Mouse (Mus musculus) adrenal gland, adult 18-20 months (tissue): ENCODE data around the gene Ppp1cb. TPM values are rescaled to one million over a fixed set of nuclear protein-coding genes. Genes with fewer than 3 reads are reported as not detected.
A peak's percentile ranks its signal among the peaks of the same experiment; 100 is the strongest.
"Not testable (repeated sequence)": the region's sequence is repeated elsewhere in the genome, so short reads cannot be mapped to it uniquely, and the experiment has no call there.

ENCODE experiments used
- DNase-seq, 2 experiments: peaks; one replicate each; pipeline ENCODE4 v3.0.0; 2021 to 2022; ENCODE audit warnings: low spot score in 2 of 2
- long read RNA-seq, 2 experiments: library from polyadenylated mRNA; stranded (forward); transcript quantifications; one replicate each; pipeline ENCODE4 v2.0.0; 2021
- total RNA-seq, 2 experiments: library from RNA; stranded (reverse); gene quantifications; 1 replicate in 1 of 2; 2 replicates in 1 of 2; pipeline ENCODE4 v1.2.3; 2021

Ppp1cb gene
- 100 to 1,000 TPM; 347 to 518 TPM for total RNA-seq
- long read RNA-seq, experiment 1, full-length matches to known transcripts = 216 of 233 reads
- long read RNA-seq, experiment 1, partial matches to known transcripts = 10 of 233 reads
- long read RNA-seq, experiment 1, other reads (novel, unspliced or antisense) = 7 of 233 reads
- long read RNA-seq, experiment 2, full-length matches to known transcripts = 646 of 700 reads
- long read RNA-seq, experiment 2, partial matches to known transcripts = 30 of 700 reads
- long read RNA-seq, experiment 2, other reads (novel, unspliced or antisense) = 24 of 700 reads

DNA sequence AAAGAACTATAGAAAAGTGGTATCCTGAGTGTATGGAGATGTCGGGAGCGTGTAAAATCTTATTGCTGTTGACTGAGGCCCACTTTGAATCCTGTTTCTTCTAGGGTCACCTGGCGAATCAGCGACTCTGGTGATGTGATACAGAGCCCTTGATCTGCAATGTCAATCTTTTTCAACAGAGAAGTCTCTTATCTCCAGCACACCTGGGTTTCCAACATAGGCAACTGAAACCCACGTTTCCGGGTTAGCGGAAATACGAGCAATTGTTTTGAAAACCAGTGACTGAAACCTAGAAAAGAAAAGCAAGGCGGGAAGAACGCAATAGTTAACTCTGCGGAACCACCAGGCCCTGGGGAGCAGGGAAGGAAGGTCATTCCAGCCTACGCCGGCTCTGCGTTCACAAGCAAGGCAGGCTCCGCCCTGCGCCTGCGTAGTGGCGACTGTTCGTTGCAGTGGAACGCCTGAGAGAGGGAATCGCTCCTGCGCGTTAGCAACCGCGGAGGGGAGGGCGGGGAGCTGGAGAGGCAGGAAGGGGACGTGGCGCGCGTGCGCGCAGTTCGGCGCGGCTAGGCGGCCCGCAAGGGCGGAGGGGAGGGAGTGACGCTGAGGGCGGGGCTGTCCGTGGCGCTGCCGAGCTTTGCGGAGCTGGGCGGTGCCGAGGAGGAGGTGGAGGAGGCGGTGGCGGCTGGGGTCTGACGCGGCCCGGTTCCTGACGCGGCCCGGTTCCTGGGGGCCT lies at the start of gene Ppp1cb:
TSS of gene Ppp1cb (plus strand) at position 436 of the 736 bp plus-strand sequence.
- peak; percentile 95 for DNase-seq

DNA sequence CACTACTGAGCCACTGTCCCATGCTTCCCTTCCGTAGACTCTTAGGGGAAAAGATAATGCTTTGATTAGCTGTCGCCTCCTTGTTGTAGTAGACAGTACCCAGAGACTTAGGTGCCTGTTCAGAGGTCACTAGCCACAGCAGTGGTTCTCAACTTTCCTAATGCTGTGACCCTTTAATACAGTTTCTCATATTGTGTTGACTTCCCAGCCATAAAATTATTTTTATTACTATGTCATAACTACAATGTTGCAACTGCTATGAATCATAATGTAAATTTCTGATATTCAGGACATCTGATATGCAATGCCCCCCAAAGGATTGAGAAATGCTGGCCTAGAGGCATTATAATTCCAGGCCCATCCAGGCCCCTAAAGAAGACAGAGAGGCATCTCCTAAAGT lies 48.9 kb upstream of the Ppp1cb start:
- DNase-seq = no peak

DNA sequence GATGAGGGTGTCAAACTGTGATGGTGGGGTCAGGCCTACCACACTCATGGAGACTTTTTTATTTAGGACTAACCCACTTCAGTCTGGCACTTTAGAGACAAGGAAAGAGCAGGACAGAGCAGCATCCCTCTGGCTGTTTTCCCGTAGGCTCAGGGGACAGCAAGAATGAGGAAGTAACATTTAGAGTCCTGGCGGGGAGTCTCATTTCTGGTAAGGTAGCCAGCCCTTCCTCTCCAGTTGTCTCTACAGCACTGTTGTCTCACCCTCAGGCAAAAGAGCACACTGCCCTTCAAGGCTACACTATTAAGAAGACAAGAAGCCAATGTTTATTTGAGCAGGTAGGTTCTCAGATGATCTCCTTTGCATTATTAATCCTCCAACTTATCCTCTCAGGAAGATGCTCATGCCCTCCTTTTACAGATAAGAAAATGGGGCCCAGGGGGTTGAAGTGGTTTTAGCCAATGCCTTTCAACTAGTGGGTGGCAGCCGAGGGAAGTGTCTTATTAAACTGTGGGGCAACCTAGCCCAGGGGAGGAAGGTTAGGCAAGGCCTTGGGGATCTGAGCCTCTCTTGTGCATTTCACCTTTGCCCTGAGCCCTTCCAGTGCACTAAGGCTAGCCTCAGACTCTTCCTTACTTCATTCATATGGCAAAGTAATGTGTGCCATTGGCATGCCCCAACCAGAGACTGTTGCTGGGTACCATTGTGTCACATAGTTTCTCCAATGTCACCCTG lies 47.5 kb upstream of the Ppp1cb start:
- no peak for DNase-seq

- DNase-seq = no peak
These were observed 46.3 kb upstream of the Ppp1cb start for GRCm38 (mm10) chr5:32412186-32412950.

- no peak for DNase-seq
These were observed 45.6 kb upstream of the Ppp1cb start for GRCm38 (mm10) chr5:32413083-32413482.

- no peak for DNase-seq
These were observed 45.1 kb upstream of the Ppp1cb start for GRCm38 (mm10) chr5:32413569-32413968.

DNA sequence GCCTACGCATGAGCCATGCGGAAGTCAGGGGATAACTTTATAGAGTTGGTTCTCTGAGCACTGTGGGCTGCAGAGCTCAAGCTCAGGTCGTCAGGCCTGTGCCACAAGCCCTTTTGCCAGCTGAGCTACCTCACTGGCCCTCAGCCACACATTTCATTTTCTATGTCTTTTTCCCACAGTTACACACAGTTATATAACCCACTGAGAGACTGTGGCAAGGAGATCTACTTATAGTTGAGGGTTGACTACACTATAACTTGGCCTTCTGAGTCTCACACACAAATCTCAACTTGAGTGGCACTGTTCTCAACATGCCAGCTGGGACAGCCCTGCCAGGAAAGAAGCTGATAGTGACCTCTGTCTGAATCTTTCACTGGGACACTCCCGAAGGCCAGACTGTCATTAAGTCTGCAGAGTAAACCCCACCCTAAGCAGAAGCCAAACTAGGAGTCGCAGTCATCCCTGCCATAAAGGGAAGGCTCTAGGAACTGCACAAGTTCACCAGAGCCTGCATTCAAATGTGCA lies 44.1 kb upstream of the Ppp1cb start:
- DNase-seq = no peak

DNA sequence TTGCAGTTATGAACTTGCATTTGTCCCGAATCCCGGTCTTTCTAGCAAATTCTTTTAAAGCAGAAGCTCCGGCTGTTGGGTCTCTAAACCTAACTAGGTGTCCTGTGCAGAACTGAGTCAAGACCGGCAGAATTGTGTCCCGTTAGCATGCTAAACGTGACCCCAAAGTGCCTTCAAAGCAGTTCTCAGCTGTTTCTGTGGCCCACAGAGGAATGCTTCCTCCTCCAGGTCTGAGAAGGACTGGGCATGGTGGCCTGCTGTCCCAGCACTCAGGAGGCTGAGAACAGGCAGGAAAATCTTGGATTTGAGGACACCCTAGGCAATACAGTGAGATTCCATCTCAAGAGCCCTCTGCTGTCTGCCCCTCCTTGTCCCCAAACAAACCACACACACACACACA lies 43.1 kb upstream of the Ppp1cb start:
- DNase-seq = no peak

DNA sequence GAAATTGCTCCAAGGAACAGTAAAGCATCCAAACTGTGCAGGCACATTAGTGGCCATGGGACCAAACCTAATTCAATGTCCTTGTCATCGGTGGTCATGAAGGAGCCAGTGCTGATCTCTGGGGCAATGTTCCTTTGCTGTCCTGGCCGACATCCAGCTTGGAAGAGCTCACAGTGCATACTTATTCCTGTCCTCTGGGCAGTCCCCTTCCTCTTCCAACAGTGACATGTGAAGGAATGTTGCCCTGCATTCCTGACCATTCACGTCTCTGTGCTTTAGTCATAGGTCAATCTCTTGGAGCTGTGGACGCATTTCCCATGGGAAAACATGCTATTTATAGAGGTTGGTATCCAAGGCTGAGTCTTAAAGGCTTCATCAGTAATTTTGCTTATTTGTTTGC lies 41.8 kb upstream of the Ppp1cb start:
- peak; percentile 27 to 44 for DNase-seq

DNA sequence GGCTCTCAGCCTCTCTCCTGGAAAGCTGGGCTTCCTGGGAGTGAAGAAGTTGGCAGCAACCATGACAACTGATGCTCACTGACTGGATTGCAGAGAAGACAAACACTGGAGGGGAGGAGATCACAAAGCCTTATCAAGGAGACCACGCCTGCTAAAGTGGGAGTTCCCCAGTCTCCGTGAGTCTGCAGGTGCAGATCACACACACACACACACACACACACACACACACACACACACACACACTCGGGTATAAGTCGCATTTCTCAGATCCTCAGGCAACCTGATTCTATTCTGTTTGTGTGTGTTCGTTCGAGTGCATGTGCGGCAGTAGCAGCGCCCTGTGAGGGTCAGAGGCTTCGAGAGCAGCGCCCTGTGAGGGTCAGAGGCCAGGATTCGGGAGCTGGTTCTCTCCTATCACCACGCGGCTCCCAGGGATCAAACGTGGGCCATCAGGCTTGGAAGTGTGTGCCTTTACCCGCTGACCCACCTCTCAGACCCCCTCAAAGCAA lies 36.5 kb upstream of the Ppp1cb start:
- no peak for DNase-seq

DNA sequence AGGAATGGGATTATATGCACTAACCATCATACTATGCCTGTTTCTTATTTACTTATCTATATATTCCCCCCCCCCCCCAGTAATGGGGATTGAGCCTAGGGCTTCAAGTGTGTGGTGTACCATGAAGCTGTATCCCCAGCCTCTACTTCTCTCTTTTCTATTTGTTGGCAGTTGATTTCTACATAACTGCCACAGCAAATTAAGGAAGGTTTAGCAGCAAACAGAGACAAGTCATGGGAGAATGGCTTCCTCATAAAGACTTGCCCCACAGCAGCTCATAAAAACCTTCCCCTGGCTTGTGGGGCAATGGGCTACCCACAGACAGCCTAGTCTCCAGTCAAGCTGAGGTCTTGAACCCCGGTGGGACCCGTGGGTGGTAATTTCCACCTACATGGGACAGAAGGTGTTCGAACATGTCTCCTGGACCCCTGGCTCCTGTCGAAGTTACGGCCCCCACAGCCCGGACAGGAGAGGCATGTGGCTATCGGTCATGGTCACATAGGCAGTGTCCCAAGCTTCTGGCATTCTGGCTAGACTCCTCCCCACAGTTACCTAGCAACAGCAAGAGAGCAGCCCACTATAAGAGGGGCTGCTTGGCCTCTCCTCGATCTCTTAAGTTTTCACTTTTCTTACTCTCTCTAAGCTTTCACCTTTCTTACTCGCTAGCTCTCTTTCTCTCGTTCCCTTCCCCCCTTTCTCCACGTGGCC lies 35.1 kb upstream of the Ppp1cb start:
- DNase-seq = no peak

DNA sequence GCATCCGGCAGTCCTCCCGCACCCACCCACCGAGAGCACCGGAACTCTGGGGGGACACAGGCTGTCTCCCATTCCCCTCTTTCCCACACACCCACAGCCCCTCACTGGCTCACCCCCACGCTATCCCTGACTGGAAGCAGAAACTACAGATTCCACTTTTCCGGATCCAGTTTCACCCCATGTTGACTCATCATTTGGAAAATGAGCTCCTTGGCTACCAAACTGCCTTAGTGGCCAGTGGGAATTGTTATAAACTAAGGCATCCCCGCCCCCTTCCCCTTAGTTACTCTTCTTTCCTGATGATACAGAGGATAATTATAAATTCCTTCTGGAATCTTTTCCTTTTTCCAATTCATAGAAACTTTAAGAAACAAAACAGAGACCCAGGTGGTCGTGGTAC lies 34.2 kb upstream of the Ppp1cb start:
- no peak for DNase-seq

DNA sequence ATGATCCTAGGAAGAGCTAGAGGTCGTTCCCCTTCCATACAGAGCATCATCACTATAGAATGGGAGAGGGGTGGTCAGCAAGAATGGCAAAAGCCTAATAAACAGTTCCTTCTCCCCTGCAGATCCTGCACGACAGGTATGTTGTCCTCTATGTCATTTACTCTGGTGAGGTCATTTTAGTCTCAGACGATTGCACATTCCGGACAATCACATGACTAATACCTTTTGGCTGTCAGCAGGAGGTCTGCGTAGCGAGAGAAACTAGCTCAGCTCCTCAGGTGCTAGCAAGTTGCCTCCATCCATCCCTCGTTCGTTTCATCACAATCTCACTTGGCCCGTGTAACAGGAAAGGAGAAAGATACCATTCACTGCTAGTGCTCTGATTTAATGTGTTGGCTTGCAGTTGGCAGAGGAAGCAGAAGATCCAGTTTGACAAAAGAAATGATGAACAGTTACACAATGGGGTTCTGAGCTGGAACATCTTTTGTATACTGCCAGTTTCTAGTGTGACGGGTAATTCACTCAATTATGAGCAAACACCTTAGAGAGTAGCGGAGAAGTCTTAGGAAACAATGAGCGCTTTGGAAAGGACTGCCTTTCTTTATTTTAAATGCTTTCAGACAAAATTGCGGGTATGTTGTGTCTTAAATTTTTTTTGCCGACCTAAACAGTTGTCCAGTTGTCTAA lies 33.0 kb upstream of the Ppp1cb start:
- DNase-seq = no peak

DNA sequence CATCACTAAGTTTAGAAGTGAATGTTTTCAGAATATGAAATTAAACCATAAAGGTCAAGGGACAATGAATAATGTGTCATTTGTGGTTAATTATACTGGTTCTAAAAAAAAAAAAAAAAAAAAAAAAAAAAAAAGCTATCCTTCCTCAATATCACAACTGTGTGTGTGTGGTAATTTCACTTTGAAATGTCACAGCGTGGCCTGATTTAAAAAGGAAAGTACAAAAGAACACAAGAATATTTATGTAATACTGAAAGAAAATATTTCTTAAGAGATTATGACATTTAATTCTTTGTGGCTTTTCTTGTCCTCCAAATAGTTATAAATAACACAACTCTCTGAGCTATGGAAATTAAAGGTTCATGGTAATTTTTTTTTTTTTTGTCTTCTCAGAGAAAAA lies 28.2 kb upstream of the Ppp1cb start:
- DNase-seq = no peak

DNA sequence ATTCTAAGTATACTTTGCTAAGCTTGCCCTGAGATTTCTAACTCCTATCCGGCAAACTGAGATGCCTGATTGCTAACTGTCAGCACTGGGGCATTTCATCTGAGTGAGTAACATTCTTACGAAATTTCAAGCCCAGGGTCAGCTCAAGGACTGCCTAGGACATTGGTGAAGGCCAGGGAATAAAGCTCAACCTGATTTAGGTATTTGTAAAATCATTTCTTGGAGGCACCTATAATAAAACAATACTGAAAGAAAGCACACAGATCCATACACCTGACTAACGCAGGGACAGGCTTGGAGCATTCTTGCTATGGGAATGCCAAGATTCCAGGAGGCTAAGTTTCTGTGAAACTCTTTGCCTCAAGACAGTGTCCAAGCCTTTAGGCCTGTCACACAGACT lies 24.3 kb upstream of the Ppp1cb start:
- DNase-seq = not testable (repeated sequence)

GRCm38 (mm10) chr5:32435612-32436011 lies 23.0 kb upstream of the Ppp1cb start:
- no peak for DNase-seq

DNA sequence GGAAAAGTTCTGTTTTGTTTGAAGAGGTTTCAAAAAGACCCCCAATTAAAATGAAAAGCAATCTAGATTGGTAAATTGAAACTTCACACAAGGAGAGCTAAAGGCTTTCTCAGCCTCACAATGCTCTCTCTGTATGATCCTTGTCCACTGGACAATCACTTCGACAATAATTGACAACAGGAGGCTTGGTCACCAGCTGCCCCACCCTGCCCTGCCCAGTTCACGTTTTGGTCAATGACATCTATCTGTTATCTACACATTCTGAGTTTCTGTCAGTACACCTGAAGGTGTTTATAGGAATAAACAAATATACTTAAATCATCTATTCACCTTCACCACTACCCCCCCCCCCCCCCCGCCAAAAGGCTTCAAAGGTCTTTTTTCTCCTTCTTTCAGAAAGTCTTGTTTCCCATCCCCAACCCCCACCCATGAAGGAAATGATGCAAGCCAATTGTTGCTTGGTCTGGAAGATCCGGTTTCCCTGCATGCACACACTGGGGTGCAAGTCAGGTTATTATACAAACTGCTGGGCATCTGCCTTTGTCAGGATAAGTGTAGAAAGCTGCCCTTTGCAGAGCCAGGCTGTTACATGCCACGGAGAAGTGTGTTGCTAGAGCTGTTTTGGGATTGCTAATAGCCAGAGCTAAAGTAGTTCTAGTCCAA lies 20.6 kb upstream of the Ppp1cb start:
- DNase-seq = no peak

- DNase-seq = no peak
These were observed 20.1 kb upstream of the Ppp1cb start for GRCm38 (mm10) chr5:32438564-32438922.

GRCm38 (mm10) chr5:32441336-32441735 lies 17.3 kb upstream of the Ppp1cb start:
- DNase-seq = peak in 1 of 2 experiments; percentile 36
